Mouse (Mus musculus): ENCODE measurements at regions not wholly inside any gene's neighbourhood (a gene's known extent, or its start where the extent isn't known, plus 50 kb on each side); places are given as distances from the start of the nearest gene placed in this dataset.

GRCm38 (mm10) chr4:131567241-131567640, 270.8 kb downstream of the Ptpru start:
- Histone ChIP-seq H3K4me2 (ENCODE audit: low read length) (no peak overlapping the region), H3K9ac (ENCODE audit: low read depth, low read length) (no peak overlapping the region), H3K27ac (ENCODE audit: low read length) (no peak overlapping the region), H3K36me3 (ENCODE audit: control insufficient read depth, insufficient read depth, low read length) (no peaks in the 10 kb centered on the region), H3K4me1 (ENCODE audit: control insufficient read depth, insufficient read depth, low read length) (no peaks in the 10 kb centered on the region), H3K27me3 (ENCODE audit: control insufficient read depth, insufficient read depth, low read depth, low read length) (no peaks in the 10 kb centered on the region), H3K9me3 (replicated peaks; ENCODE audit: control insufficient read depth, low read length, poor library complexity, severe bottlenecking) (no peaks in the 10 kb centered on the region), H3K4me3 (ENCODE audit: low read depth, low read length) (no peak overlapping the region)
- ATAC-seq, result no peak
- 55% methylated on average over 2 of the region's 2 CpGs for WGBS

GRCm38 (mm10) chr4:131569156-131569555, 268.9 kb downstream of the Ptpru start:
- 58% methylated on average over 5 of the region's 5 CpGs for whole genome bisulfite sequencing

DNA sequence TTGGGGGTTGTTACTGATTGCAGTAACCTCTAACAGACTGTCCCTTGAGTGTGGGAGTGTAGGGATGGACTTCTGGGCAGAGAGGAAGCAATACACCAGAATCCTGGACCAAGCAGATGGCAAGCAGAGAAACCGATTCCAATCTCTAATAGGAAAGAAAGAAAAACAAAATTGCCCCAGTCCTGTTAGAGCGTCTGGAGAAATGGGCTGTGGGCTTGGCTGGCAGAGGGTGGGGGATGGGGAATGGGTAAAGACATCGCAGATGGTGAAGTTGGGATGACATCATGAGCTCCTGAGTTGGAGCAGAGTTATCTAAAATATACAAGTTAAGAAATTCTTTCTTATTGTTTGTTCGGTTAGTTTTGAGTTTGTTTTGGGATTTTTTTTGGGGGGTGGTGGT, 260.5 kb downstream of the Ptpru start:
- 80% methylated on average over 4 of the region's 4 CpGs for WGBS
- H3K9ac ChIP-seq (ENCODE audit: low read depth, low read length), result no peak overlapping the region
- no peak for ATAC-seq

More at GRCm38 (mm10) chr4:131569156-131569555, 268.9 kb downstream of the Ptpru start:
- Histone ChIP-seq H3K27ac (ENCODE audit: low read length) (no peak overlapping the region), H3K4me1 (ENCODE audit: control insufficient read depth, insufficient read depth, low read length) (no peaks in the 10 kb centered on the region), H3K36me3 (ENCODE audit: control insufficient read depth, insufficient read depth, low read length) (no peaks in the 10 kb centered on the region), H3K9me3 (replicated peaks; ENCODE audit: control insufficient read depth, low read length, poor library complexity, severe bottlenecking) (no peaks in the 10 kb centered on the region), H3K4me3 (ENCODE audit: low read depth, low read length) (no peak overlapping the region), H3K27me3 (ENCODE audit: control insufficient read depth, insufficient read depth, low read depth, low read length) (no peaks in the 10 kb centered on the region), H3K4me2 (ENCODE audit: low read length) (no peak overlapping the region), H3K9ac (ENCODE audit: low read depth, low read length) (no peak overlapping the region)
- no peak for ATAC-seq

DNA sequence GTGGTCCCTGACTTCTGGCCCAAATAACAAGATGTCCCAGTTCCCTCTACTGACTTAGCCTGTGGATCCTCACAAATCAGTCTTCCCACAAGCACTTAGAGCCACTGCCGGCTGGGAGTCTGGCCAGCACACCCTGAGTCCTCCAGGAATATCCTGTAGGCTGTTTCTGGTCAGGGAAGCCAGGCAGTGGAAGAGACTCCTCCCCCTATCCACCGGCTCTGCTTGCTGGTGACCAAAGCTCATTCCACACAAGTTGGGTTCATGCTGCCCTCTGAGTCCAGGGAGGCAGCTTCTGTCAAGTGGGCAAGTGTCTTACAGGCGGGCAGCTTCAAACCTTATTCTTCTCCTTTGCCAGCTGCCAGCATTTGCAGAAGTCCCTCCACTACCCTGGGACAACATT, 252.1 kb downstream of the Ptpru start:
- 63% methylated on average over 3 of the region's 3 CpGs for WGBS
- Histone ChIP-seq H3K27me3 (ENCODE audit: control insufficient read depth, insufficient read depth, low read depth, low read length) (no peaks in the 10 kb centered on the region), H3K36me3 (ENCODE audit: control insufficient read depth, insufficient read depth, low read length) (no peaks in the 10 kb centered on the region), H3K9ac (ENCODE audit: low read depth, low read length) (no peak overlapping the region), H3K4me1 (ENCODE audit: control insufficient read depth, insufficient read depth, low read length) (no peaks in the 10 kb centered on the region), H3K4me3 (ENCODE audit: low read depth, low read length) (no peak overlapping the region), H3K27ac (ENCODE audit: low read length) (no peak overlapping the region), H3K4me2 (ENCODE audit: low read length) (no peak overlapping the region), H3K9me3 (replicated peaks; ENCODE audit: control insufficient read depth, low read length, poor library complexity, severe bottlenecking) (no peaks in the 10 kb centered on the region)
- no peak for ATAC-seq

More for the DNA sequence above, 260.5 kb downstream of the Ptpru start:
- H3K4me2 ChIP-seq (ENCODE audit: low read length), result no peak overlapping the region
- H3K27ac ChIP-seq (ENCODE audit: low read length), result no peak overlapping the region
- H3K36me3 ChIP-seq (ENCODE audit: control insufficient read depth, insufficient read depth, low read length), result no peaks in the 10 kb centered on the region
- H3K4me3 ChIP-seq (ENCODE audit: low read depth, low read length), result no peak overlapping the region
- H3K9me3 ChIP-seq (replicated peaks; ENCODE audit: control insufficient read depth, low read length, poor library complexity, severe bottlenecking), result no peaks in the 10 kb centered on the region
- H3K27me3 ChIP-seq (ENCODE audit: control insufficient read depth, insufficient read depth, low read depth, low read length), result no peaks in the 10 kb centered on the region
- no peaks in the 10 kb centered on the region for H3K4me1 ChIP-seq (ENCODE audit: control insufficient read depth, insufficient read depth, low read length)

- ATAC-seq, result no peak
- H3K9ac ChIP-seq (ENCODE audit: low read depth, low read length), result no peak overlapping the region
- H3K9me3 ChIP-seq (replicated peaks; ENCODE audit: control insufficient read depth, low read length, poor library complexity, severe bottlenecking), result no peaks in the 10 kb centered on the region
- WGBS, result 69% methylated on average over 7 of the region's 7 CpGs
- H3K27ac ChIP-seq (ENCODE audit: low read length), result no peak overlapping the region
- H3K27me3 ChIP-seq (ENCODE audit: control insufficient read depth, insufficient read depth, low read depth, low read length), result no peaks in the 10 kb centered on the region
- no peak overlapping the region for H3K4me2 ChIP-seq (ENCODE audit: low read length)
- H3K4me1 ChIP-seq (ENCODE audit: control insufficient read depth, insufficient read depth, low read length), result no peaks in the 10 kb centered on the region
- no peaks in the 10 kb centered on the region for H3K36me3 ChIP-seq (ENCODE audit: control insufficient read depth, insufficient read depth, low read length)
- H3K4me3 ChIP-seq (ENCODE audit: low read depth, low read length), result no peak overlapping the region
These were observed 250.6 kb downstream of the Ptpru start for GRCm38 (mm10) chr4:131587536-131587935.

DNA sequence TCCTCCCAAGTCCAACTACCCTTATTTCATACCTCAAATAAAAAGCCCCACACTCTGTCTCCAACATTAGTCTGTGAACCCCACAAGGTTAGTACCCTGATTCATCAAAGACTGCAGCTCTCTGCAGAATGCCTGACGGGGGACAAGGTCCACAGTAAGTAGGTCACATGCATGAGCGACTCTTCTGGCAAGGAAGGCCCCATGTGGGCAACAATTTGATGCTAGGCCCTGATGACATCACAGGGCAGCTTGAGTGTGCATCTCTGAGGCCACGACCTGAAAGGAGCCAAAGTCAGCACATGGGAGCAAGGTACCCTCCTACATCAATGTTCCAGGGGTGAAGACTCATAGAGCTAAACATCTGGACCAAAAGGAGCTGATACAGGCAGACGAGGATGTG, 248.0 kb downstream of the Ptpru start:
- Histone ChIP-seq H3K36me3 (ENCODE audit: control insufficient read depth, insufficient read depth, low read length) (no peaks in the 10 kb centered on the region), H3K27me3 (ENCODE audit: control insufficient read depth, insufficient read depth, low read depth, low read length) (no peaks in the 10 kb centered on the region), H3K4me3 (ENCODE audit: low read depth, low read length) (no peak overlapping the region), H3K27ac (ENCODE audit: low read length) (no peak overlapping the region), H3K9ac (ENCODE audit: low read depth, low read length) (no peak overlapping the region), H3K9me3 (replicated peaks; ENCODE audit: control insufficient read depth, low read length, poor library complexity, severe bottlenecking) (no peaks in the 10 kb centered on the region), H3K4me1 (ENCODE audit: control insufficient read depth, insufficient read depth, low read length) (no peaks in the 10 kb centered on the region), H3K4me2 (ENCODE audit: low read length) (no peak overlapping the region)
- no peak for ATAC-seq
- WGBS, result 50% methylated on average over 4 of the region's 4 CpGs

DNA sequence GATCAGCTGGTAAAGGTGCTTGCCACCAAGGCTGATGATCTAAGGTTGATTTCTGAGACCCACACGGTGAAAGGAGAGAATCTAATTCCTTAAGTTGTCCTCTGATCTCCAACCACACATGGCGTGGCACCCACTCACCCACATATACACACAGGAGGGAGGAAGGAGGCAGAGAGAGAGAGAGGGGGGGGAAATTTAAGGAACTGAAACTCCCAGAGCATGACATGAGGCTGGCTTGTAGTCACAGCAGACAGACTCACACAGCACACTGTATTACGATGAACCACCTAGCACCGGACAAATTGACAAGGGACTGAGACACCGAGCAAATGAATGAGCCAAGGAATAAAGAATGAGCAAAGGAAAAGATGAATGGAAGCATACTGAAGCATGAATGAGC, 246.6 kb downstream of the Ptpru start:
- no peaks in the 10 kb centered on the region for H3K9me3 ChIP-seq (replicated peaks; ENCODE audit: control insufficient read depth, low read length, poor library complexity, severe bottlenecking)
- H3K27ac ChIP-seq (ENCODE audit: low read length), result no peak overlapping the region
- H3K27me3 ChIP-seq (ENCODE audit: control insufficient read depth, insufficient read depth, low read depth, low read length), result no peaks in the 10 kb centered on the region
- H3K9ac ChIP-seq (ENCODE audit: low read depth, low read length), result no peak overlapping the region
- WGBS, result 92% methylated on average over 5 of the region's 5 CpGs
- no peak overlapping the region for H3K4me3 ChIP-seq (ENCODE audit: low read depth, low read length)
- ATAC-seq, result no peak
- H3K4me2 ChIP-seq (ENCODE audit: low read length), result no peak overlapping the region
- no peaks in the 10 kb centered on the region for H3K4me1 ChIP-seq (ENCODE audit: control insufficient read depth, insufficient read depth, low read length)
- H3K36me3 ChIP-seq (ENCODE audit: control insufficient read depth, insufficient read depth, low read length), result no peaks in the 10 kb centered on the region

GRCm38 (mm10) chr4:131597996-131598395, 240.1 kb downstream of the Ptpru start:
- H3K4me1 ChIP-seq (ENCODE audit: control insufficient read depth, insufficient read depth, low read length), result no peaks in the 10 kb centered on the region
- no peaks in the 10 kb centered on the region for H3K36me3 ChIP-seq (ENCODE audit: control insufficient read depth, insufficient read depth, low read length)
- no peaks in the 10 kb centered on the region for H3K9me3 ChIP-seq (replicated peaks; ENCODE audit: control insufficient read depth, low read length, poor library complexity, severe bottlenecking)
- H3K9ac ChIP-seq (ENCODE audit: low read depth, low read length), result no peak overlapping the region
- no peak for ATAC-seq
- H3K27ac ChIP-seq (ENCODE audit: low read length), result no peak overlapping the region
- H3K27me3 ChIP-seq (ENCODE audit: control insufficient read depth, insufficient read depth, low read depth, low read length), result no peaks in the 10 kb centered on the region
- no peak overlapping the region for H3K4me3 ChIP-seq (ENCODE audit: low read depth, low read length)
- no peak overlapping the region for H3K4me2 ChIP-seq (ENCODE audit: low read length)
- 89% methylated on average over 10 of the region's 10 CpGs for WGBS

GRCm38 (mm10) chr4:131614434-131614833, 223.7 kb downstream of the Ptpru start:
- H3K4me3 ChIP-seq (ENCODE audit: low read depth, low read length), result no peak overlapping the region
- no peak for ATAC-seq
- WGBS, result 84% methylated on average over 8 of the region's 8 CpGs
- H3K9me3 ChIP-seq (replicated peaks; ENCODE audit: control insufficient read depth, low read length, poor library complexity, severe bottlenecking), result no peaks in the 10 kb centered on the region
- H3K27me3 ChIP-seq (ENCODE audit: control insufficient read depth, insufficient read depth, low read depth, low read length), result no peaks in the 10 kb centered on the region
- H3K27ac ChIP-seq (ENCODE audit: low read length), result no peak overlapping the region
- no peaks in the 10 kb centered on the region for H3K4me1 ChIP-seq (ENCODE audit: control insufficient read depth, insufficient read depth, low read length)
- no peaks in the 10 kb centered on the region for H3K36me3 ChIP-seq (ENCODE audit: control insufficient read depth, insufficient read depth, low read length)
- no peak overlapping the region for H3K4me2 ChIP-seq (ENCODE audit: low read length)
- H3K9ac ChIP-seq (ENCODE audit: low read depth, low read length), result no peak overlapping the region

DNA sequence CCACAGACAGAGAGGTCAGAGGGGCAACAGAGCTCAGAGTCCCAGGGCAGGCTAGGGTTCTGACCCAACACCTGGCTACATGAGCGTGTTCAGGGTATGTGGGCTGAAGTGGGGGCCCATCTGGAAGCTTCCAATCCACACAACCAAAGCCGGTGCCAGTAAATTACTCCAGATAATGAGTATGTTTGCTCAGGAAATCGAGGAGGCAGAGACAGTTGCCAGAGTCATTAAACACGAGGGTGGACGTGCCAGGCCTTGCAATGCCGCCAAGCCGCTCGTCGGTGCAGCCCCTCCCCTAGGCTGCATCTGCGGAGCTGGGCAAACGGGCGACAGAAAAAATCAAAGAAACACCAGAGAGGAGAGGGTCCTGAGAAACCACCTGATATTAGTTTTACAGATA, 222.5 kb downstream of the Ptpru start:
- Histone ChIP-seq H3K27me3 (ENCODE audit: control insufficient read depth, insufficient read depth, low read depth, low read length) (no peaks in the 10 kb centered on the region), H3K27ac (ENCODE audit: low read length) (no peak overlapping the region), H3K9ac (ENCODE audit: low read depth, low read length) (no peak overlapping the region), H3K9me3 (replicated peaks; ENCODE audit: control insufficient read depth, low read length, poor library complexity, severe bottlenecking) (no peaks in the 10 kb centered on the region), H3K4me2 (ENCODE audit: low read length) (no peak overlapping the region), H3K4me1 (ENCODE audit: control insufficient read depth, insufficient read depth, low read length) (no peaks in the 10 kb centered on the region), H3K4me3 (ENCODE audit: low read depth, low read length) (no peak overlapping the region), H3K36me3 (ENCODE audit: control insufficient read depth, insufficient read depth, low read length) (no peaks in the 10 kb centered on the region)
- 73% methylated on average over 12 of the region's 12 CpGs for WGBS
- no peak for ATAC-seq
